Mouse (Mus musculus) fat pad, adult 2 months (tissue): Measurements from ENCODE around the gene 4931409K22Rik.

ENCODE experiments used
- DNase-seq: peaks from one replicate; pipeline ENCODE4 v3.0.0-alpha.2; 2011; ENCODE audit warnings: low read depth, low spot score; ENCODE audit errors: extremely low read depth

Gene 4931409K22Rik

GRCm38 (mm10) chr5:24541144-24541569, 15.5 kb downstream of the 4931409K22Rik start:
- DNase-seq: no peak

GRCm38 (mm10) chr5:24540387-24541143, 16.0 kb downstream of the 4931409K22Rik start, which contains the start of gene Asb10:
TSS of gene Asb10 (minus strand) at chr5:24540978.
- DNase-seq: no peak

- no peak for DNase-seq
These were observed 16.9 kb downstream of the 4931409K22Rik start for GRCm38 (mm10) chr5:24539571-24540296.

- no peak for DNase-seq
These were observed 19.0 kb downstream of the 4931409K22Rik start for GRCm38 (mm10) chr5:24537618-24538017.

GRCm38 (mm10) chr5:24536511-24536910, 20.1 kb downstream of the 4931409K22Rik start:
- DNase-seq: no peak

- peak; percentile 72 for DNase-seq
These were observed 20.9 kb downstream of the 4931409K22Rik start for GRCm38 (mm10) chr5:24535731-24536130.

GRCm38 (mm10) chr5:24534292-24534691, 22.3 kb downstream of the 4931409K22Rik start:
- no peak for DNase-seq

- no peak for DNase-seq
These were observed 23.2 kb downstream of the 4931409K22Rik start for GRCm38 (mm10) chr5:24533391-24533790.

- no peak for DNase-seq
These were observed 26.4 kb downstream of the 4931409K22Rik start for GRCm38 (mm10) chr5:24530042-24530689.

- DNase-seq: no peak
These were observed 28.8 kb downstream of the 4931409K22Rik start for GRCm38 (mm10) chr5:24527780-24528179.

- DNase-seq: no peak
These were observed 29.7 kb downstream of the 4931409K22Rik start, which contains the start of gene Gbx1 for GRCm38 (mm10) chr5:24526889-24527230. TSS of gene Gbx1 (minus strand) at chr5:24527202.

GRCm38 (mm10) chr5:24526190-24526888, 30.3 kb downstream of the 4931409K22Rik start:
- DNase-seq: no peak

GRCm38 (mm10) chr5:24525360-24526189, 31.0 kb downstream of the 4931409K22Rik start:
- no peak for DNase-seq

GRCm38 (mm10) chr5:24524522-24524921, 32.1 kb downstream of the 4931409K22Rik start:
- no peak for DNase-seq

GRCm38 (mm10) chr5:24523806-24524205, 32.8 kb downstream of the 4931409K22Rik start:
- no peak for DNase-seq

GRCm38 (mm10) chr5:24521366-24521765, 35.2 kb downstream of the 4931409K22Rik start:
- DNase-seq: no peak

- DNase-seq: no peak
These were observed 44.3 kb downstream of the 4931409K22Rik start for GRCm38 (mm10) chr5:24512271-24512670.

- DNase-seq: no peak
These were observed 46.0 kb downstream of the 4931409K22Rik start for GRCm38 (mm10) chr5:24510635-24511034.

- no peak for DNase-seq
These were observed 48.2 kb downstream of the 4931409K22Rik start for GRCm38 (mm10) chr5:24508406-24508805.

GRCm38 (mm10) chr5:24505513-24505912, 51.1 kb downstream of the 4931409K22Rik start:
- DNase-seq: no peak
